Mouse (Mus musculus) intestine, postnatal 0 days (tissue): ENCODE results near the gene Zg16. TPM values are rescaled to one million over a fixed set of nuclear protein-coding genes. Genes with fewer than 3 reads are reported as not detected.
"Not testable (repeated sequence)": the region's sequence is repeated elsewhere in the genome, so short reads cannot be mapped to it uniquely, and the experiment has no call there.

Experiments
- ATAC-seq: fragments of 200-750 bp; cut with Nextera tagmentation; 2 replicates; pipeline ENCODE4 v1.8.0; 2017; ENCODE audit warnings: mild to moderate bottlenecking, moderate TSS enrichment, moderate library complexity
- H3K27ac ChIP-seq: fragments of 300-500 bp; sonication (generic); 2 replicates; pipeline ENCODE4 v1.5.1; 2014; ENCODE audit warnings: mild to moderate bottlenecking, low read depth, low read length, moderate library complexity
- H3K27me3 ChIP-seq: fragments of 300-500 bp; sonication (generic); replicated peaks from 2 replicates; pipeline ENCODE4 v1.6.1; 2014; ENCODE audit warnings: low read length, mixed read lengths; ENCODE audit not compliant: control insufficient read depth, insufficient read depth
- H3K36me3 ChIP-seq: fragments of 300-500 bp; sonication (generic); 2 replicates; pipeline ENCODE4 v1.6.1; 2014; ENCODE audit warnings: mild to moderate bottlenecking, moderate library complexity; ENCODE audit not compliant: control insufficient read depth, insufficient read depth
- H3K4me1 ChIP-seq: fragments of 300-500 bp; sonication (generic); replicated peaks from 2 replicates; pipeline ENCODE4 v1.6.1; 2014; ENCODE audit warnings: antibody characterized with exemption, low read length, mixed read lengths; ENCODE audit not compliant: control insufficient read depth, insufficient read depth
- H3K4me2 ChIP-seq: fragments of 300-500 bp; sonication (generic); replicated peaks from 2 replicates; pipeline ENCODE4 v1.6.1; 2014; ENCODE audit warnings: low read depth, mild to moderate bottlenecking, moderate library complexity
- H3K4me3 ChIP-seq: fragments of 300-500 bp; sonication (generic); 2 replicates; pipeline ENCODE4 v1.5.1; 2014; ENCODE audit warnings: low read depth, low read length
- H3K9ac ChIP-seq: fragments of 300-500 bp; sonication (generic); 2 replicates; pipeline ENCODE4 v1.6.1; 2014; ENCODE audit warnings: mild to moderate bottlenecking, low read depth, low read length
- H3K9me3 ChIP-seq: fragments of 300-500 bp; sonication (generic); 2 replicates; pipeline ENCODE4 v1.6.1; 2016; ENCODE audit warnings: mixed run types; ENCODE audit not compliant: control insufficient read depth
- CTCF ChIP-seq: sonication (generic); IDR thresholded peaks from 2 replicates; pipeline ENCODE4 v1.5.1; 2016; ENCODE audit warnings: low read depth, mild to moderate bottlenecking, control low read depth, antibody characterized with exemption, moderate library complexity
- WGBS: fragments of 180-500 bp; shearing (Covaris S2); extraction: QIAGEN DNeasy Blood & Tissue Kit; methylation state at CpG from one replicate; pipeline ENCODE4 v1.1.7; 2014; 5-methylcytosine and 5-hydroxymethylcytosine counted together
- polyA plus RNA-seq: library from polyadenylated mRNA; unstranded; fragments of >200 nt; fragmentation: Nextera tagmentation; extraction: Ambion mirVana; gene quantifications from 2 replicates; pipeline ENCODE4 v1.2.1, GENCODE M21; 2015

Zg16 gene
- 175 and 225 TPM in 2 replicates for polyA plus RNA-seq

DNA sequence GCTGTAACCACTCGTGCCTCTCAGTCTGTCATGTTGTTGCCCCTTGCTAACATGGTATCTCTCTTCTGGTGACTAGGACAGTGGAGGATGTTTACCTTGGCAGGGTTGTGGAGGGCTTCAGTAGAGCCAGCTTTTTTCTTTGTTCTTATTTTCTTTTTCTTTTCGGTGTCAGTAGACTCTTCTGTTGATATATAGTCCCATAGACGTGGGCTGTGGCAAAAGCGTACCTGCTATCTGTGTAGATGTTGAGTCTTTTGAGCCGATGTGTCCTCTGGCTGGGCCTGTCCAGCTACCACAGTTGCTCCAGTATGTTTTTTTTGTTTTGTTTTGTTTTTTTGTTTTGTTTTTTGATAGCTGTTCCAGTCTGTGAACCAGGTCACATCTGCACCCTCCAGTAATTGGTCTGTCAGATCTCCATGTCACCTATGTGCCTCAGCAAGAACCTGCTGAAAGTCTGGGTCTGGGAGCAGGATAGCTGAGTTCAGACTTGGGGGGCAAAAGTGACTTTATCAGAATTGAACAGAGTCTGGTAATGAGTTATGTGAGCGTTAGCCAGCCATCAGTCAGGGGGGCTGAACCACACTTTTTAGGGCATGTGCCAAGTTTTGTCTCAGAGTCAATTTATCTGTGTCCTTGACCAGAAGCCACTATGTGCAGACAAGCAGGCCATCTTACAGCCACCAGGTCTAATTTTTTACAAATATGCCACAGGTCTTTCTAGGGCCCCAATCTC lies at the start of gene Zg16:
Gene Zg16 (minus strand): TSS at position 51 of the 733 bp plus-strand sequence.
- H3K36me3 ChIP-seq, H3K27me3 ChIP-seq, H3K9ac ChIP-seq, H3K27ac ChIP-seq, H3K4me2 ChIP-seq, H3K9me3 ChIP-seq, H3K4me3 ChIP-seq, ATAC-seq, H3K4me1 ChIP-seq: not testable (repeated sequence)
- WGBS = 82% methylated on average over 6 of the region's 6 CpGs

DNA sequence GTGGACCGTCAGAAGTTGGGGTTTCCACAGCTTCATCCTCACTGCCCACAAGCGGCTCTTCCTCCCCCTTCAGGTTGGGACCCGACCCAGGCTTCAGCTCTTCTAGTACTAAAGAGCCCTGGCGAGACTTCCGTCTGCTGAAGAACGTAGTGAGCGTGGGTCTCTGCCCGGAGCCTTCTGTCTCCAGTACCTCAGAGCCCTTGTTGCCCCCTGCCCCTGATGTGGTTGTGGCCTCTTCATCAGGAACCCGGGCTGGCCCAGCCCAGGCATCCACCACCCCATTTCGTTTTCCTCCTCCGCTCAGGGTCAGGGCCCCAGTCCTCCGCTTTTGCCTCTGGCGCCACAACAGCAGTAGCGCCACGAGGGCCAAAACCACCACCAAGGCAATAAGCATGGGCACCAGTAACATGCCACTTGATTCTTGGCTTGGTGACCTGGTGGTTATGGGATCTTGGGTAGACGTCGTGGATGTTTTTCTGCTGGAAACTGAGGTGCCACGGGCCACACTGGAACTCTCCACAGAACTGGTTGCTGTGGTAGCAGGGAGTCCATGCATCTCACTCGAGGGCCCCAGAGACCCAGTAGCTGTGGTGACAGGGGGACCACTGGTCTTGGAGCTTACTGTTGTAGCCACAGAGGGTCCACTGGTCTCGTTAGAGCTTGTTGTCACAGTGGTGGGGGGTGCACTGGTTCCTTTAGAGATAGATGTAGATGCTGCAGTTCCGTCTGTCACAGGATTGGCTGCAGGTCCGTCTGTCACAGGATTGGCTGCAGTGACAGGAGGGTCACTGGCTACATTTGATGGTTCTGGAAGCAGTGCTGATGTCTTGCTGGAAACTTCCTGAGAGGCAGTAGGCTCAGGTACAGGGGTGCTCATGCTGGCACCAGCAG lies 49.3 kb upstream of the Zg16 start:
- Histone ChIP-seq H3K4me3 (no peak overlapping the region), H3K4me1 (no peaks in the 10 kb centered on the region), H3K36me3 (no peaks in the 10 kb centered on the region), H3K27me3 (no peaks in the 10 kb centered on the region), H3K9me3 (no peaks in the 10 kb centered on the region), H3K27ac (no peak overlapping the region), H3K4me2 (no peak overlapping the region), H3K9ac (no peak overlapping the region)
- TF ChIP-seq CTCF = no peak
- no peak for ATAC-seq
- WGBS = 82% methylated on average over 22 of the region's 22 CpGs

DNA sequence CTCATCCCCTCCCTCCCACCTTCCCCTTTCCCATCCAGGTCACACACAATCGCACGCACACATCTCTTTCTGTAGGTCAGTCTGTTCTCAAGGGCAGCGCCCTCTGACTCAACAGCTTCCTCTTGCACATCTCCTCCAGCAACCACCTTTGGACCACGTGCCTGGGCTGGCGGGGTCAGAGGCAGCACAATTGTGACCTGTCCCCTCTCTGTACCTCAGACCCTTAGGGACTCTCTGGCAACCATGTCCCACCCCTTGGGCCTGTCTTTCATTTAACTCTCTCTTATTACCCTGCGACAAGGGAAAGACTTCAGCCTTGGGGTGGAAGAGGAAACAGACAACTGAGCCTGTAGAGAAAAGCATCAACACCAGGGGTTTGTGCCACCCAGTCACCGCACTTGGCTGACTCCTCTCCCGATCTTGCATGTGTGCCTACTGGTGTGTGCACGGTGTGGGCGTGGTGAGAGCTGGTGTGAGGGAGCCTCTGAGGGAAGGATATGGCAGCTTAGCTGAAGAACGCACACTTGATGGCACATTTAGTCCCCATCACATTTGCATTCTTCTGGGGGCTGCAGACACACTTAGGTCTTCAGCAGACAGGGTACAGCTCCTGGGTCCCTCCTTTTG lies 47.8 kb upstream of the Zg16 start:
- TF ChIP-seq CTCF = no peak
- ATAC-seq = no peak
- no peak overlapping the region for H3K4me2 ChIP-seq
- no peak overlapping the region for H3K4me3 ChIP-seq
- no peaks in the 10 kb centered on the region for H3K9me3 ChIP-seq
- H3K9ac ChIP-seq = no peak overlapping the region
- H3K4me1 ChIP-seq = no peaks in the 10 kb centered on the region
- H3K36me3 ChIP-seq = no peaks in the 10 kb centered on the region
- no peaks in the 10 kb centered on the region for H3K27me3 ChIP-seq
- 69% methylated on average over 11 of the region's 11 CpGs for WGBS
- H3K27ac ChIP-seq = no peak overlapping the region

DNA sequence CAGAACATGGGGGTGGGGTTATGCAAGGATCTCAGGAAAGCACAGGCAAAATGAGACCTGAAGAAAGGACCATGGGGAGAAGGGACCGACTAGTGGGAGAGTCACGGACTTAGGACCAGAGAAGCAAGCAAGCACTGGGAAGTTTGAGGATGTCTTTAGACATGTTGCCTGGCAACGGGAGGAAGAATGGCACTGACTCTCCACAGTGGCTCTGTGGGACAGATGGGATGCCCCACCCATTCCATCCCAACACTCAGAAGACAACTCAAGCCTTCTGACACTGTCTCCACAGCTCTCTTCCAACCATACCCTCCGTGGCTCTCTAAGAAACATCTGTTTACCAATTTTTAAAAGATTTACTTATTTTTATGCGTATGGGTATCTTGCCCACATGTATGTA lies 46.0 kb upstream of the Zg16 start:
- H3K4me3 ChIP-seq = no peak overlapping the region
- H3K9ac ChIP-seq = no peak overlapping the region
- no peaks in the 10 kb centered on the region for H3K36me3 ChIP-seq
- 73% methylated on average over 5 of the region's 5 CpGs for WGBS
- ATAC-seq = no peak
- H3K27me3 ChIP-seq = no peaks in the 10 kb centered on the region
- no peak overlapping the region for H3K4me2 ChIP-seq
- no peaks in the 10 kb centered on the region for H3K9me3 ChIP-seq
- TF ChIP-seq CTCF = no peak
- no peaks in the 10 kb centered on the region for H3K4me1 ChIP-seq
- no peak overlapping the region for H3K27ac ChIP-seq

DNA sequence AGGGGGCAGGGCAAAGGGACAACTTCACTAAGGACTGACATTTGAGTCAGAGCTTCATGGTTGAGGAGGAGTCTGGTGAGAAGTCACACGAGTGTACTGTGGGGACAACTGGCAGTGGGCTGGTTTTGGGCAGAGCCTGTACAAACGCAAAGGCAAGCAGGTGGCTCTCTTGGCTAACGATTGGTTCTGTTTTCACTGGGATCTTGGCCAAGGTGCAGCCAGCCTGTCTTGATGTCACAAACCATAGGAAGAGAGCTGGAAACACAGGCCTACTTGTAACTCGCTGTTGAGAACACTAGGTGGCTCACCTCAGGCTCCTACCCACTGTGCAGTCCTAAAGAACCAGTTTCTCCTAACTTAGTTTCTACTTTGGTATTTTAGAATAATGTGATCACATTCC lies 42.5 kb upstream of the Zg16 start:
- WGBS = 12% methylated on average over 4 of the region's 4 CpGs
- 0 out of 2 replicates have a peak, but pooled peaks have one; percentile 60 for ATAC-seq
- Histone ChIP-seq H3K36me3 (no peaks in the 10 kb centered on the region), H3K9ac (no peak overlapping the region), H3K9me3 (no peaks in the 10 kb centered on the region), H3K4me3 (no peak overlapping the region), H3K4me1 (no peaks in the 10 kb centered on the region), H3K27ac (no peak overlapping the region), H3K27me3 (no peaks in the 10 kb centered on the region), H3K4me2 (no peak overlapping the region)
- peak; percentile 75 for TF ChIP-seq CTCF

DNA sequence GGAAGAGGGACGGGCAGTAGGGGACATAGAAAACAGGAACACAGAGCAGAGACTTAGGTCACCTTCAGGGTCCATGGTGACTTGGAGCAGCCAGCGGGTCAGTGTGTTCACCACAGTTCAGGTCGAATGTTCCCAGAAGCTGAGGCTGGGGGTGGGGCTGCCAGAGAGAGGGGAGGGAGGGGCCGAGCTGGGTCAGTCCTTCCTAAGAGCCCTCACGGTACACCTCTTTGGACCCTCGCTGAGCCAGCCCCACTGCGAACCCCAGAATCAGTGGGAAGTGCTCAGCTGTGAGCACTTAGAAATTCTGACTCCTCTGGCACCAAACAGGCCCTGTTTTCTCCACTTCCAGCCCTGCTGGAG lies 34.8 kb upstream of the Zg16 start, which contains the start of gene Qprt:
Gene Qprt (minus strand): TSS at position 316 of the 360 bp plus-strand sequence.
- H3K4me1 ChIP-seq = peaks cover 19% of the 10 kb centered on the region
- H3K9me3 ChIP-seq = 0 out of 2 replicates have a peak, but pooled peaks cover 2% of the 10 kb centered on the region
- H3K9ac ChIP-seq = no peak within 1 kb of the TSS
- H3K4me2 ChIP-seq = peak within 1 kb of the TSS; percentile 44
- 32% methylated on average over 7 of the region's 7 CpGs for WGBS
- 0 out of 2 replicates have a peak within 1 kb of the TSS, but pooled peaks have one; percentile 5 for H3K4me3 ChIP-seq
- peak within 1 kb of the TSS; percentile 35; the same call in 1 of the 2 replicates for H3K27ac ChIP-seq
- no peak for ATAC-seq
- TF ChIP-seq CTCF = no peak
- H3K36me3 ChIP-seq = no peaks in the 10 kb centered on the region
- no peaks in the 10 kb centered on the region for H3K27me3 ChIP-seq
